Mouse (Mus musculus): ENCODE measurements around the gene Cecr2. TPM values are rescaled to one million over a fixed set of nuclear protein-coding genes. Genes with fewer than 3 reads are reported as not detected.

Gene Cecr2
- polyA plus RNA-seq, 1 experiment from 2014 or later, result 5.2 TPM

GRCm38 (mm10) chr6:120725986-120726385 is 59.8 kb downstream of the Cecr2 start:
- no peak for ATAC-seq (ENCODE audit: low FRiP score, low TSS enrichment)
- whole genome bisulfite sequencing, result 87% methylated on average over 2 of the region's 2 CpGs
- Histone ChIP-seq H3K27ac (replicated peaks; ENCODE audit: low read depth, low read length) (no peak overlapping the region), H3K4me3 (replicated peaks; ENCODE audit: low read depth, low read length) (no peak overlapping the region), H3K4me1 (ENCODE audit: control insufficient read depth, insufficient read depth, low read length) (no peaks in the 10 kb centered on the region), H3K9ac (replicated peaks; ENCODE audit: low read length) (no peak overlapping the region), H3K4me2 (ENCODE audit: low read length) (no peak overlapping the region), H3K9me3 (ENCODE audit: control insufficient read depth, low read length) (no peaks in the 10 kb centered on the region), H3K27me3 (ENCODE audit: control insufficient read depth, insufficient read depth, low read length) (no peaks in the 10 kb centered on the region), H3K36me3 (ENCODE audit: control insufficient read depth, insufficient read depth, low read length) (no peaks in the 10 kb centered on the region)
- no peak for DNase-seq

GRCm38 (mm10) chr6:120736011-120736410 is 69.8 kb downstream of the Cecr2 start:
- H3K27me3 ChIP-seq (ENCODE audit: control insufficient read depth, insufficient read depth, low read length), result no peaks in the 10 kb centered on the region
- no peak overlapping the region for H3K4me3 ChIP-seq (replicated peaks; ENCODE audit: low read depth, low read length)
- H3K36me3 ChIP-seq (ENCODE audit: control insufficient read depth, insufficient read depth, low read length), result peaks cover 8% of the 10 kb centered on the region; the same call in 1 of the 2 replicates
- no peaks in the 10 kb centered on the region for H3K9me3 ChIP-seq (ENCODE audit: control insufficient read depth, low read length)
- no peak overlapping the region for H3K9ac ChIP-seq (replicated peaks; ENCODE audit: low read length)
- DNase-seq (no peak), ATAC-seq (ENCODE audit: low FRiP score, low TSS enrichment) (no peak)
- H3K4me2 ChIP-seq (ENCODE audit: low read length), result no peak overlapping the region
- no peaks in the 10 kb centered on the region for H3K4me1 ChIP-seq (ENCODE audit: control insufficient read depth, insufficient read depth, low read length)
- H3K27ac ChIP-seq (replicated peaks; ENCODE audit: low read depth, low read length), result no peak overlapping the region
- WGBS, result 83% methylated on average over 3 of the region's 3 CpGs

DNA sequence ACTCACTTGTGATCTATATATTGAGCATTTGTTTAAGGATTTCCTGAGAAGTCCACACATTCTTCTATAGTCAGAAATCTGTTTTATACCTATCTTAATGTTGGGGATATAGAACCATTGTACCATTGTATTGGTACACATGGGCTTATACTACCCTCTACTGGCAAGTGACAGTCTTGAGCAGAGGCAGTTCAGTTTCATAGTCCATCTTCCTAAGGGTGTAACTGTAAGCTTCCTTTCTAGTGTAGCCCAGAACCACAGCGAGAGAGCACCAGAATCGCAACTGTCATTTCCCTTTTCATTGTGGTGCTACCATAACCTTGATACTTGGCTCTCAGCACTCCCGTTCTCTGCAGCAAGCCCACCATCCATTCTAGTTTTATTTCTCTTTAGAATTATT is 70.4 kb downstream of the Cecr2 start:
- H3K27ac ChIP-seq (replicated peaks; ENCODE audit: low read depth, low read length), result no peak overlapping the region
- no peaks in the 10 kb centered on the region for H3K9me3 ChIP-seq (ENCODE audit: control insufficient read depth, low read length)
- 80% methylated on average over 3 of the region's 3 CpGs for WGBS
- no peak overlapping the region for H3K9ac ChIP-seq (replicated peaks; ENCODE audit: low read length)
- H3K4me3 ChIP-seq (replicated peaks; ENCODE audit: low read depth, low read length), result no peak overlapping the region
- ATAC-seq (ENCODE audit: low FRiP score, low TSS enrichment), result peak; percentile 69; the same call in 1 of the 2 replicates
- H3K4me1 ChIP-seq (ENCODE audit: control insufficient read depth, insufficient read depth, low read length), result no peaks in the 10 kb centered on the region
- no peak overlapping the region for H3K4me2 ChIP-seq (ENCODE audit: low read length)
- H3K27me3 ChIP-seq (ENCODE audit: control insufficient read depth, insufficient read depth, low read length), result no peaks in the 10 kb centered on the region
- peaks cover 8% of the 10 kb centered on the region; the same call in 1 of the 2 replicates for H3K36me3 ChIP-seq (ENCODE audit: control insufficient read depth, insufficient read depth, low read length)
- peak; percentile 89 for DNase-seq

DNA sequence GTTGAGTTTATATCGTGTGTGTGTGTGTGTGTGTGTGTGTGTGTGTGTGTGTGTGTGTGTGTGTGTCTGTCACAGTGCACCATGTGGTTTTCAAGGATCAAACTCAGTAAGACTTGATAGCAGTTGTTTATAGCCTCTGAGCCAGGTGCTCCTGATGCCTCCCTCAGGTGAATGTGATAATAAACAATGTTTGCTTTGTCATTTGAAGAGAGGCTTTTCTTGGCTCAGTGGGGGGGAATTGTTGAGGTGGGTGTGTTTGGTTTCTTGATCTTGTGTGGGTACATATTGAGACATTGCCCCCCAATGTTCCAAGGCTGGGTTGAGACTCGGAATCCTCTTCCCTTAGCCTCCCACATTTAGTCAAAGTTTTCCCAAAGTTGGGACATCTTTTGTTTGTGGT is 77.0 kb downstream of the Cecr2 start:
- 86% methylated on average over 2 of the region's 2 CpGs for WGBS
- Histone ChIP-seq H3K9me3 (ENCODE audit: control insufficient read depth, low read length) (no peaks in the 10 kb centered on the region), H3K27ac (replicated peaks; ENCODE audit: low read depth, low read length) (no peak overlapping the region), H3K9ac (replicated peaks; ENCODE audit: low read length) (no peak overlapping the region), H3K27me3 (ENCODE audit: control insufficient read depth, insufficient read depth, low read length) (no peaks in the 10 kb centered on the region), H3K4me1 (ENCODE audit: control insufficient read depth, insufficient read depth, low read length) (no peaks in the 10 kb centered on the region), H3K4me2 (ENCODE audit: low read length) (no peak overlapping the region), H3K4me3 (replicated peaks; ENCODE audit: low read depth, low read length) (no peak overlapping the region), H3K36me3 (ENCODE audit: control insufficient read depth, insufficient read depth, low read length) (peaks cover 2% of the 10 kb centered on the region; the same call in 1 of the 2 replicates)
- DNase-seq (no peak), ATAC-seq (ENCODE audit: low FRiP score, low TSS enrichment) (no peak)

GRCm38 (mm10) chr6:120744266-120744665 is 78.1 kb downstream of the Cecr2 start:
- Histone ChIP-seq H3K4me1 (ENCODE audit: control insufficient read depth, insufficient read depth, low read length) (no peaks in the 10 kb centered on the region), H3K27ac (replicated peaks; ENCODE audit: low read depth, low read length) (no peak overlapping the region), H3K9me3 (ENCODE audit: control insufficient read depth, low read length) (no peaks in the 10 kb centered on the region), H3K9ac (replicated peaks; ENCODE audit: low read length) (no peak overlapping the region), H3K27me3 (ENCODE audit: control insufficient read depth, insufficient read depth, low read length) (no peaks in the 10 kb centered on the region), H3K36me3 (ENCODE audit: control insufficient read depth, insufficient read depth, low read length) (no peaks in the 10 kb centered on the region), H3K4me2 (ENCODE audit: low read length) (no peak overlapping the region), H3K4me3 (replicated peaks; ENCODE audit: low read depth, low read length) (no peak overlapping the region)
- no peak for DNase-seq
- ATAC-seq (ENCODE audit: low FRiP score, low TSS enrichment), result no peak
- WGBS, result 95% methylated on average over 7 of the region's 7 CpGs

DNA sequence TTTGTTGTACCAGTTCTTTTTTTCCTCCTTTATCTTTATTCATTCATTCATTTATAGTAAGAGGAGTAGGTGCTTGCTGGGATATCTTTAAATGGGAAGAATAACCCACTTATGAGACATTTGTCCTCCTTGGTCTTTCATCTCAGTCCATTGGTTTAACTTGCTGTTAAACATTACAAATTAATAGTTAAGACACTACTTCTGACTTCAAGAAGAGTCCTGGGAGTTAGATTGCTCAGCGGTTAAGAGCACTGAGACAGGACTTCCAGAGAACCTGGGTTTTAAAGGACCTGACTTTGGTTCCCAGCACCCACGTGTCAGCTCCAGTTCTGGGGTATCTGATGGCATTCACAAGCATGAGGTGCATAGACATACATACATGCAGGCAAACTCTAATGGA is 80.2 kb downstream of the Cecr2 start:
- H3K27ac ChIP-seq (replicated peaks; ENCODE audit: low read depth, low read length), result no peak overlapping the region
- ATAC-seq (ENCODE audit: low FRiP score, low TSS enrichment) (no peak), DNase-seq (no peak)
- no peak overlapping the region for H3K4me2 ChIP-seq (ENCODE audit: low read length)
- H3K9me3 ChIP-seq (ENCODE audit: control insufficient read depth, low read length), result no peaks in the 10 kb centered on the region
- H3K4me3 ChIP-seq (replicated peaks; ENCODE audit: low read depth, low read length), result no peak overlapping the region
- H3K4me1 ChIP-seq (ENCODE audit: control insufficient read depth, insufficient read depth, low read length), result no peaks in the 10 kb centered on the region
- no peak overlapping the region for H3K9ac ChIP-seq (replicated peaks; ENCODE audit: low read length)
- peaks cover 9% of the 10 kb centered on the region for H3K36me3 ChIP-seq (ENCODE audit: control insufficient read depth, insufficient read depth, low read length)
- no peaks in the 10 kb centered on the region for H3K27me3 ChIP-seq (ENCODE audit: control insufficient read depth, insufficient read depth, low read length)
- 95% methylated on average over 2 of the region's 2 CpGs for WGBS

DNA sequence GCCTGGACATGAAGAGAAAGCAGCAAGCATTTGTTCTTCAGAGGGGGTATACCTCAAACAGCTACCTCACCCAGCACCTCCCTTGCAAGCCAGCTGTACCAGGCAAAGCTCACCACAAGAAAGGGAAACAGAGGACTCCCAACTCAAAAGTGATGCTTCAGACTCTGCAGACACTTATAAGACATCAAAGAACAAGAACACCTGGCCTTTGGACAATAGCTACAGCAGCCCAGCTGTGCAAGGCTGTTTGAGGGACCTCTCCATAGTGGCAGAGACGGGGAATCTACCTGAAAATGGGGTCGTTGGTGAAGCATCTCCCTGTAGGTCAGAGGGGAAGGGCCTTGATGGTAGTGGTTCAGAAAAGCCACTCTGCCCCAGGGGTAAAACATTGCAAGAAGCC is 95.0 kb downstream of the Cecr2 start:
- H3K9me3 ChIP-seq (ENCODE audit: control insufficient read depth, low read length), result no peaks in the 10 kb centered on the region
- peaks cover 75% of the 10 kb centered on the region for H3K36me3 ChIP-seq (ENCODE audit: control insufficient read depth, insufficient read depth, low read length)
- no peak overlapping the region for H3K27ac ChIP-seq (replicated peaks; ENCODE audit: low read depth, low read length)
- WGBS, result 85% methylated on average over 2 of the region's 2 CpGs
- H3K4me1 ChIP-seq (ENCODE audit: control insufficient read depth, insufficient read depth, low read length), result no peaks in the 10 kb centered on the region
- ATAC-seq (ENCODE audit: low FRiP score, low TSS enrichment) (no peak), DNase-seq (no peak)
- no peak overlapping the region for H3K4me3 ChIP-seq (replicated peaks; ENCODE audit: low read depth, low read length)
- H3K4me2 ChIP-seq (ENCODE audit: low read length), result no peak overlapping the region
- no peak overlapping the region for H3K9ac ChIP-seq (replicated peaks; ENCODE audit: low read length)
- no peaks in the 10 kb centered on the region for H3K27me3 ChIP-seq (ENCODE audit: control insufficient read depth, insufficient read depth, low read length)

DNA sequence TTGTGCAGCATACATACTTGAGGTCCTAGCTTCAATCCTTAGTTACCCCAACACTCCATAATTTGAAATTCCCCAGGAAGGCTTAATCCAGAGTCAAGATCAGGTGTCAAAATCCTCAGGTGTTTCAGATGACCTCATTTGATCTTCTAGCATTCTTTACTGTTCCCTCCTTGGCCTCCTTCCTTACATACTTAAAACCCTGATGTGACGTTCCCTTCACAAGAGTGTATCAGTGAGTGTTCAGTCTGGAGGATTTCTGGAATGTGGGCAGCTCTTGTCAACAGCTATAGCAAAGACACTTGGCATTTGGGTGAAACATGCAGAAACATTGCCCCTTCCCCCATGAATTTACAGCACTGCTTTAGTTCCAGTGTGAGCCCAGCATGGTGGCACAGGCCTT is 103.8 kb downstream of the Cecr2 start:
- WGBS, result 95% methylated on average over 1 of the region's 1 CpGs

GRCm38 (mm10) chr6:120771366-120771765 is 105.2 kb downstream of the Cecr2 start:
- Histone ChIP-seq H3K9ac (replicated peaks; ENCODE audit: low read length) (no peak overlapping the region), H3K4me2 (ENCODE audit: low read length) (no peak overlapping the region), H3K27me3 (ENCODE audit: control insufficient read depth, insufficient read depth, low read length) (no peaks in the 10 kb centered on the region), H3K4me1 (ENCODE audit: control insufficient read depth, insufficient read depth, low read length) (peaks cover 23% of the 10 kb centered on the region), H3K27ac (replicated peaks; ENCODE audit: low read depth, low read length) (no peak overlapping the region), H3K36me3 (ENCODE audit: control insufficient read depth, insufficient read depth, low read length) (0 out of 2 replicates have a peak, but pooled peaks cover 3% of the 10 kb centered on the region), H3K4me3 (replicated peaks; ENCODE audit: low read depth, low read length) (no peak overlapping the region), H3K9me3 (ENCODE audit: control insufficient read depth, low read length) (no peaks in the 10 kb centered on the region)
- ATAC-seq (ENCODE audit: low FRiP score, low TSS enrichment) (no peak), DNase-seq (no peak)
- 89% methylated on average over 1 of the region's 1 CpGs for WGBS

More for the DNA sequence above, 103.8 kb downstream of the Cecr2 start:
- ATAC-seq (ENCODE audit: low FRiP score, low TSS enrichment) (no peak), DNase-seq (no peak)
- Histone ChIP-seq H3K36me3 (ENCODE audit: control insufficient read depth, insufficient read depth, low read length) (peaks cover 14% of the 10 kb centered on the region), H3K4me1 (ENCODE audit: control insufficient read depth, insufficient read depth, low read length) (peaks cover 23% of the 10 kb centered on the region), H3K4me3 (replicated peaks; ENCODE audit: low read depth, low read length) (no peak overlapping the region), H3K9ac (replicated peaks; ENCODE audit: low read length) (no peak overlapping the region), H3K9me3 (ENCODE audit: control insufficient read depth, low read length) (no peaks in the 10 kb centered on the region), H3K27ac (replicated peaks; ENCODE audit: low read depth, low read length) (no peak overlapping the region), H3K27me3 (ENCODE audit: control insufficient read depth, insufficient read depth, low read length) (no peaks in the 10 kb centered on the region), H3K4me2 (ENCODE audit: low read length) (no peak overlapping the region)

Measured in midbrain, embryonic 14.5 days (tissue).